Mouse (Mus musculus) kidney, postnatal 10 days (tissue): ENCODE measurements at regions not wholly inside any gene's neighbourhood (a gene's known extent, or its start where the extent isn't known, plus 50 kb on each side); places are given as distances from the start of the nearest gene placed in this dataset.
A peak's percentile ranks its signal among the peaks of the same experiment; 100 is the strongest.

Source experiments
- DNase-seq: peaks from one replicate; pipeline ENCODE4 v3.0.0; 2021; ENCODE audit warnings: mixed read lengths

DNA sequence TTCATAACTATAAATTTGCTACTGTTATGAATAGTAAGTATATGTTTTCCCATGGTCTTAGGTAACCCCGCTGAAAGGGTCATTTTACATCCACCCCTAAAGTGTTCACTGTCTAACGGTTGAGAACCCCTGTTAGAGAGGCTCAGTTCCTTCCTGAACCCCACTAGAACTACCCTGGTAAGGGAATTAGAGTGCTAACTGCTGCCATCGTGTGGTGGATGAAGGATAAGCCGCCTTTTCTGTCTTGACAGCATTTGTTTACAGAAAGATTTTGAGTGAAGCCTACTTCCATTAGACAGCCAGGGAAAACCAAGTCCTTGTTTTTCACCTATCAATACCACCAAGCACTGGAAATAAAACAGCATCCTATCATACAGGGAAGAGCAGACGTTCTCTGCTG lies 90.3 kb upstream of the Tbx22 start:
- DNase-seq = peak; percentile 7
